Mouse (Mus musculus): ENCODE measurements around the gene Ap5b1.
A peak's percentile ranks its signal among the peaks of the same experiment; 100 is the strongest.

Ap5b1 gene

GRCm38 (mm10) chr19:5609547-5610404 is 42.0 kb downstream of the Ap5b1 start, which contains the start of gene Kat5:
Kat5 (minus strand) TSS chr19:5610237.
- DNase-seq (ENCODE audit: low spot score), result peak; percentile 90

DNA sequence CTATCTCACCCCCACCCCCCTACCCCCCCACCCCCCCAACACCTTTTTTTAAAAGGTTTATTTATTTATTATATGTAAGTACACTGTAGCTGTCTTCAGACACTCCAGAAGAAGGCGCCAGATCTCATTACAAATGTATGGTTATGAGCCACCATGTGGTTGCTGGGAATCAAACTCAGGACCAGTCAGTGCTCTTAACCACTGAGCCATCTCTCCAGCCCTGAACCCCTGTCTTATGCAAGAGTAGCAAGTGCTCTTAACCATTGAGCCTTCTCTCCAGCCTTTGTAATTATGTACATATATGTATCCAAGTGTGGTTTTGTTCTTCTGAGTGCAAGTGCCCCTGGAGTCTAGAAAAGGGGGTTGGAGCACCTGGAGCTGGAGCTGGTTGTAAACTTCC is 44.1 kb downstream of the Ap5b1 start:
- DNase-seq (ENCODE audit: low spot score), result no peak

DNA sequence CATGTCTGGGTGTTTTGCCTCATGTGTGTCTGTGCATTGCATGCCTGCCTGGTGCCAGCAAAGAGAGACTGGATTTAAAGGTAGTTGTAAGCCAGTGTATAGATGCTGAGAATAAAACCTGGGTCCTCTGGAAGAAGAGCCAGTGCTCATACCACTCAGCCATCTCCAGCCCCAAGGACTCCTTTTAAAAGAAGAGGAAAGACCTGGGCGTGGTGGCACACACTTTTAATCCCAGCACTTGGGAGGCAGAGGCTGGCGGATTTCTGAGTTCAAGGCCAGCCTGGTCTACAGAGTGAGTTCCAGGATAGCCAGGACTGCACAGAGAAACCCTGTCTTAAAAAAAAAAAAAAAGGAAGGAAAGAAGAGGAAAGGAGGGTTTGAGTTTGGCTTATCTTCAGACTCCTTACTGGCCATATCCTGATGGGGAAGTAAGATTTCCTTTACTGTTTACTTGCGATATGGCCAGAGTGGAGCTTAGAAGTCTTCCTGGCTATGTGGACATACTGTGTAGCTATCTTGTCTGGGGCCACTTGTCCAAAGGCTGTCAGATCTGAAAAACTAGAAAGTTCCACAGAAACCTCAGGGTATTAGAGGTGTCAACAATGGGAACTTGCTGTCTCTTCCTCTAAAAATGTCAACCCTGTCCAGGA is 45.1 kb downstream of the Ap5b1 start:
- no peak for DNase-seq (ENCODE audit: low spot score)

- no peak for DNase-seq (ENCODE audit: low spot score)
Measured at GRCm38 (mm10) chr19:5614953-5615352, 47.1 kb downstream of the Ap5b1 start.

DNA sequence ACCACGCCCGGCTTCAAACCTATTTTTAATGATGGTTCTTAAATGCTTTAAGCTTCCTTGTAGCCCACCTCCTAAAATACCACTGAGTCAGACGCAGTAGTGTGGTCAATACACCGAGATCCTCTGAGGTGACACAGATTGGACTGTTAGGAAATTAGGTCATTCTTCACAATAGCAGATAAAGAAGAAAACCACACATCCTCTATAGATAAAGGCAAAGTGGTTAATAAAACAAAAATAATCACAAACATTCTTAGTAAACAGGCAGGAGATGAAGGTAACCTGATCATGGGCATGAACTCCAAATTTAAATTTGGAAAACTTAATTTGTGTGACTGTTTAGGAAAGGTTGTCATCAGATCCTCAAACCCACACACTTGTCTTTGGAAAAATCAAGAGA is 52.2 kb downstream of the Ap5b1 start:
- DNase-seq (ENCODE audit: low spot score), result no peak
